Mouse (Mus musculus): ENCODE data around the gene Rhot2. TPM values are rescaled to one million over a fixed set of nuclear protein-coding genes. Genes with fewer than 3 reads are reported as not detected.
"Not testable (repeated sequence)": the region's sequence is repeated elsewhere in the genome, so short reads cannot be mapped to it uniquely, and the experiment has no call there.

Rhot2 gene
- total RNA-seq, 1 experiment = 36.8 TPM

DNA sequence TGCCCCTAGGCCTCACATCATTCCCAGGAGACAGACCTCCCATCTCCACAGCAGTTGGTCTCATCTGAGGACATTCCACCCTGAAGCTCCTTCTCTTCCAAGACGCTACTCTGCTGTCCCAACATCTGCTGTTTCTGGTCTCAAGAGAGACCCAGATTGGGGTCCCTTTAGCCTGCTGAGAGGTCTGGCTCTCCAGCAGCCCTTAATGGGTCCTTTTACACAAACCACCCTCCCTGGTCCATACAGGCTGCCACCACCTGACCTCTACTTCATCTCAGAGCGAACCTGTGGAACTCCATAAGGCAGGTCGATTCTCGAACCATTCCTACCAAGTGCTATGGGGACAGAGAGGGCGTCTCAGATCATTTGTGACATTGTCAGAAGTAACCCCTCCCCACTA is 36.6 kb downstream of the Rhot2 start:
- H3K9me3 ChIP-seq (ENCODE audit: control insufficient read depth, insufficient read depth, low read depth, low read length) = no peaks in the 10 kb centered on the region
- peak overlapping the region; percentile 68 to 76; a peak in 2 of 4 replicates for H3K4me3 ChIP-seq (ENCODE audit: insufficient read depth in 1 of 2, low read depth in 1 of 2, low read length in 2 of 2, poor library complexity in 1 of 2, severe bottlenecking in 1 of 2)
- in situ Hi-C loops (cut with MboI; ENCODE audit: low sequenced_read_pairs in 2 of 2, unreplicated experiment in 2 of 2) = no loop called here
- H3K4me1 ChIP-seq (ENCODE audit: control insufficient read depth in 2 of 2, insufficient read depth in 2 of 2, low read length in 2 of 2, poor library complexity in 1 of 2) = peaks cover 0 to 8% of the 10 kb centered on the region in 2 experiments; a peak in 2 of 4 replicates
- no peaks in the 10 kb centered on the region for H3K36me3 ChIP-seq (ENCODE audit: control insufficient read depth, insufficient read depth, low read length, poor library complexity, severe bottlenecking)
- TF ChIP-seq ZNF384 (IDR thresholded peaks at IDR 0.05; ENCODE audit: low read depth, low read length) = no peak
- no peak for TF ChIP-seq MAFK (IDR thresholded peaks at IDR 0.05; ENCODE audit: insufficient read depth, low read depth, low read length)
- TF ChIP-seq HCFC1 (IDR thresholded peaks at IDR 0.05; ENCODE audit: borderline replicate concordance, insufficient read depth, low read length) = no peak
- no peak for TF ChIP-seq CHD2 (IDR thresholded peaks at IDR 0.05; ENCODE audit: low read depth, low read length)
- no peak for TF ChIP-seq ZC3H11A (IDR thresholded peaks at IDR 0.05; ENCODE audit: borderline replicate concordance, low read depth, low read length)
- H3K27ac ChIP-seq (ENCODE audit: insufficient read depth, low read depth, low read length, poor library complexity, severe bottlenecking) = no peak overlapping the region
- no peak for DNase-seq (ENCODE audit: low read depth, low spot score)
- H3K9ac ChIP-seq (ENCODE audit: insufficient read depth, low read depth, low read length, poor library complexity, severe bottlenecking) = no peak overlapping the region

GRCm38 (mm10) chr17:25807452-25807851 is 37.2 kb downstream of the Rhot2 start:
- H3K27ac ChIP-seq (ENCODE audit: insufficient read depth, low read depth, low read length, poor library complexity, severe bottlenecking); H3K4me3 ChIP-seq (ENCODE audit: insufficient read depth in 1 of 2, low read depth in 1 of 2, low read length in 2 of 2, poor library complexity in 1 of 2, severe bottlenecking in 1 of 2); in situ Hi-C loops (cut with MboI; ENCODE audit: low sequenced_read_pairs in 2 of 2, unreplicated experiment in 2 of 2); DNase-seq (ENCODE audit: low read depth, low spot score); H3K9ac ChIP-seq (ENCODE audit: insufficient read depth, low read depth, low read length, poor library complexity, severe bottlenecking); H3K4me1 ChIP-seq (ENCODE audit: control insufficient read depth in 2 of 2, insufficient read depth in 2 of 2, low read length in 2 of 2, poor library complexity in 1 of 2); H3K9me3 ChIP-seq (ENCODE audit: control insufficient read depth, insufficient read depth, low read depth, low read length); H3K36me3 ChIP-seq (ENCODE audit: control insufficient read depth, insufficient read depth, low read length, poor library complexity, severe bottlenecking): not testable (repeated sequence)

- Histone ChIP-seq H3K27ac (ENCODE audit: insufficient read depth, low read depth, low read length, poor library complexity, severe bottlenecking) (no peak overlapping the region), H3K4me3 (ENCODE audit: insufficient read depth in 1 of 2, low read depth in 1 of 2, low read length in 2 of 2, poor library complexity in 1 of 2, severe bottlenecking in 1 of 2) (no peak overlapping the region), H3K9me3 (ENCODE audit: control insufficient read depth, insufficient read depth, low read depth, low read length) (no peaks in the 10 kb centered on the region), H3K4me1 (ENCODE audit: control insufficient read depth in 2 of 2, insufficient read depth in 2 of 2, low read length in 2 of 2, poor library complexity in 1 of 2) (peaks cover 0 to 8% of the 10 kb centered on the region in 2 experiments; a peak in 2 of 4 replicates), H3K9ac (ENCODE audit: insufficient read depth, low read depth, low read length, poor library complexity, severe bottlenecking) (no peak overlapping the region), H3K36me3 (ENCODE audit: control insufficient read depth, insufficient read depth, low read length, poor library complexity, severe bottlenecking) (no peaks in the 10 kb centered on the region)
- DNase-seq (ENCODE audit: low read depth, low spot score) = no peak
- TF ChIP-seq ZC3H11A (IDR thresholded peaks at IDR 0.05; ENCODE audit: borderline replicate concordance, low read depth, low read length) (no peak), MAFK (IDR thresholded peaks at IDR 0.05; ENCODE audit: insufficient read depth, low read depth, low read length) (no peak), CHD2 (IDR thresholded peaks at IDR 0.05; ENCODE audit: low read depth, low read length) (no peak), HCFC1 (IDR thresholded peaks at IDR 0.05; ENCODE audit: borderline replicate concordance, insufficient read depth, low read length) (no peak), ZNF384 (IDR thresholded peaks at IDR 0.05; ENCODE audit: low read depth, low read length) (no peak)
- in situ Hi-C loops (cut with MboI; ENCODE audit: low sequenced_read_pairs in 2 of 2, unreplicated experiment in 2 of 2) = no loop called here
Measured at GRCm38 (mm10) chr17:25806507-25806906, 38.1 kb downstream of the Rhot2 start.

DNA sequence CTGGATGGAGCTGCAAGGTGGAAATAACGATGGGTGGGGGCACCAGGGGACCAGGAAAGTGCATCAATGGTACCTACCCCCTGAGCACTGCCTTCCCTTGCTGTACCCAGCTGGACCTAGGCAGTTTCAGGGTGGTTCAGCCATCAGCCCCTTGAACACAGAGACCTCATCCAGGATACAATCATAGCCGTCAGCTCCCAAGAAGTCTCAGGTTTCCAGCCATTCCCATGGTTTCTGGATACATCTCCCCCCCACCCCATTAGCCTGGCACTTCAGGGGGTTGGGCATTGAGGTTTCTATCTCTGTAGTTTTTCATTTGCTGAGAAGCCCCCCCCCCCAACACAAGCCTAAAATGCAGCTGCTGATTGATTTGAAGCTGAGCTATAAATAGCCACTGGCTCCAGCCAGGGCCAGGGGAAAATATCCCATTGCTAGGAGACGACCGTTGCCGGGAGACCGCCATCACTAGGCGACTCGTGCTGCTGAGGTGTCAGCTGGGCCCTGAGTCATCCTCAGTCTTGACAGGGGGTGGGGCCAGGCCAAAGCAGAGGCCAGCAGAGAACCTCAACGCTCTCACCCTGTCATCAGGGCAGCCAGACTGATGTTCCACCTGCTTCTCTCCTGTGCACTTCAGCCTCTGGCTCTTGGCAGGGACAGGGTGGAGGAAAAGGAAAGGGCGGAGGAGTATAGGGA is 41.7 kb downstream of the Rhot2 start:
- in situ Hi-C loops (cut with MboI; ENCODE audit: low sequenced_read_pairs in 2 of 2, unreplicated experiment in 2 of 2) = no loop called here
- TF ChIP-seq ZC3H11A (IDR thresholded peaks at IDR 0.05; ENCODE audit: borderline replicate concordance, low read depth, low read length) (no peak), CHD2 (IDR thresholded peaks at IDR 0.05; ENCODE audit: low read depth, low read length) (no peak), MAFK (IDR thresholded peaks at IDR 0.05; ENCODE audit: insufficient read depth, low read depth, low read length) (no peak), HCFC1 (IDR thresholded peaks at IDR 0.05; ENCODE audit: borderline replicate concordance, insufficient read depth, low read length) (no peak), ZNF384 (IDR thresholded peaks at IDR 0.05; ENCODE audit: low read depth, low read length) (no peak)
- Histone ChIP-seq H3K9me3 (ENCODE audit: control insufficient read depth, insufficient read depth, low read depth, low read length) (no peaks in the 10 kb centered on the region), H3K9ac (ENCODE audit: insufficient read depth, low read depth, low read length, poor library complexity, severe bottlenecking) (no peak overlapping the region), H3K36me3 (ENCODE audit: control insufficient read depth, insufficient read depth, low read length, poor library complexity, severe bottlenecking) (no peaks in the 10 kb centered on the region), H3K4me1 (ENCODE audit: control insufficient read depth in 2 of 2, insufficient read depth in 2 of 2, low read length in 2 of 2, poor library complexity in 1 of 2) (peaks cover 0 to 3% of the 10 kb centered on the region in 2 experiments; a peak in 1 of 4 replicates), H3K4me3 (ENCODE audit: insufficient read depth in 1 of 2, low read depth in 1 of 2, low read length in 2 of 2, poor library complexity in 1 of 2, severe bottlenecking in 1 of 2) (no peak overlapping the region), H3K27ac (ENCODE audit: insufficient read depth, low read depth, low read length, poor library complexity, severe bottlenecking) (no peak overlapping the region)
- no peak for DNase-seq (ENCODE audit: low read depth, low spot score)

- H3K9ac ChIP-seq (ENCODE audit: insufficient read depth, low read depth, low read length, poor library complexity, severe bottlenecking) = no peak overlapping the region
- H3K4me3 ChIP-seq (ENCODE audit: insufficient read depth in 1 of 2, low read depth in 1 of 2, low read length in 2 of 2, poor library complexity in 1 of 2, severe bottlenecking in 1 of 2) = no peak overlapping the region
- no peak for DNase-seq (ENCODE audit: low read depth, low spot score)
- H3K9me3 ChIP-seq (ENCODE audit: control insufficient read depth, insufficient read depth, low read depth, low read length) = no peaks in the 10 kb centered on the region
- H3K27ac ChIP-seq (ENCODE audit: insufficient read depth, low read depth, low read length, poor library complexity, severe bottlenecking) = no peak overlapping the region
- TF ChIP-seq ZNF384 (IDR thresholded peaks at IDR 0.05; ENCODE audit: low read depth, low read length) = no peak
- TF ChIP-seq CHD2 (IDR thresholded peaks at IDR 0.05; ENCODE audit: low read depth, low read length) = no peak
- TF ChIP-seq HCFC1 (IDR thresholded peaks at IDR 0.05; ENCODE audit: borderline replicate concordance, insufficient read depth, low read length) = no peak
- TF ChIP-seq ZC3H11A (IDR thresholded peaks at IDR 0.05; ENCODE audit: borderline replicate concordance, low read depth, low read length) = peak; percentile 97
- peaks cover 3% of the 10 kb centered on the region in 2 experiments; a peak in 2 of 4 replicates for H3K4me1 ChIP-seq (ENCODE audit: control insufficient read depth in 2 of 2, insufficient read depth in 2 of 2, low read length in 2 of 2, poor library complexity in 1 of 2)
- in situ Hi-C loops (cut with MboI; ENCODE audit: low sequenced_read_pairs in 2 of 2, unreplicated experiment in 2 of 2) = no loop called here
- no peaks in the 10 kb centered on the region for H3K36me3 ChIP-seq (ENCODE audit: control insufficient read depth, insufficient read depth, low read length, poor library complexity, severe bottlenecking)
Measured at GRCm38 (mm10) chr17:25801029-25801428, 43.6 kb downstream of the Rhot2 start.

All from ES-E14 (cell line).